Mouse (Mus musculus) embryonic facial prominence, embryonic 11.5 days (tissue): Measurements from ENCODE around the gene Nr2f1. TPM values are rescaled to one million over a fixed set of nuclear protein-coding genes. Genes with fewer than 3 reads are reported as not detected.

Experiments
- ATAC-seq: fragments of 200-750 bp; cut with Nextera tagmentation; replicated peaks from 2 replicates; pipeline ENCODE4 v1.8.0; 2017; ENCODE audit warnings: low read depth; ENCODE audit not compliant: insufficient number of reproducible peaks, low FRiP score, low TSS enrichment
- DNase-seq: peaks from one replicate; pipeline ENCODE4 v3.0.0-alpha.2; 2015; ENCODE audit warnings: low spot score
- H3K27ac ChIP-seq: fragments of 300-500 bp; sonication (generic); replicated peaks from 2 replicates; pipeline ENCODE4 v1.5.1; 2014; ENCODE audit warnings: mild to moderate bottlenecking, low read depth, low read length, control low read depth
- H3K27me3 ChIP-seq: fragments of 300-500 bp; sonication (generic); 2 replicates; pipeline ENCODE4 v1.6.1; 2014; ENCODE audit warnings: mild to moderate bottlenecking, low read length, moderate library complexity, mixed read lengths; ENCODE audit not compliant: control insufficient read depth, insufficient read depth
- H3K36me3 ChIP-seq: fragments of 300-500 bp; sonication (generic); replicated peaks from 2 replicates; pipeline ENCODE4 v1.6.1; 2014; ENCODE audit warnings: low read depth, mild to moderate bottlenecking, low read length, moderate library complexity, mixed read lengths; ENCODE audit not compliant: control insufficient read depth, insufficient read depth
- H3K4me1 ChIP-seq: fragments of 300-500 bp; sonication (generic); 2 replicates; pipeline ENCODE4 v1.6.1; 2014; ENCODE audit warnings: low read length, mixed read lengths; ENCODE audit not compliant: control insufficient read depth, insufficient read depth
- H3K4me2 ChIP-seq: fragments of 300-500 bp; sonication (generic); 2 replicates; pipeline ENCODE4 v1.6.1; 2014; ENCODE audit warnings: low read depth, mild to moderate bottlenecking, control low read depth, low read length, moderate library complexity
- H3K4me3 ChIP-seq: fragments of 300-500 bp; sonication (generic); 2 replicates; pipeline ENCODE4 v1.5.1; 2014; ENCODE audit warnings: low read depth, low read length, control low read depth
- H3K9ac ChIP-seq: fragments of 300-500 bp; sonication (generic); replicated peaks from 2 replicates; pipeline ENCODE4 v1.6.1; 2014; ENCODE audit warnings: mild to moderate bottlenecking, control low read depth, low read length
- H3K9me3 ChIP-seq: fragments of 300-500 bp; sonication (generic); replicated peaks from 2 replicates; pipeline ENCODE4 v1.6.1; 2016; ENCODE audit warnings: mild to moderate bottlenecking, low read length, inconsistent platforms, mixed read lengths; ENCODE audit not compliant: control insufficient read depth
- WGBS: fragments of 180-500 bp; shearing (Covaris S2); extraction: QIAGEN DNeasy Blood & Tissue Kit; methylation state at CpG from one replicate; pipeline ENCODE4 v1.1.7; 2014; 5-methylcytosine and 5-hydroxymethylcytosine counted together
- polyA plus RNA-seq: library from polyadenylated mRNA; unstranded; fragments of >200 nt; fragmentation: Nextera tagmentation; extraction: Ambion mirVana; gene quantifications from 2 replicates; pipeline ENCODE4 v1.2.1, GENCODE M21; 2014

Nr2f1 gene
- polyA plus RNA-seq, 1 experiment from 2014 or later: 57.3 TPM

DNA sequence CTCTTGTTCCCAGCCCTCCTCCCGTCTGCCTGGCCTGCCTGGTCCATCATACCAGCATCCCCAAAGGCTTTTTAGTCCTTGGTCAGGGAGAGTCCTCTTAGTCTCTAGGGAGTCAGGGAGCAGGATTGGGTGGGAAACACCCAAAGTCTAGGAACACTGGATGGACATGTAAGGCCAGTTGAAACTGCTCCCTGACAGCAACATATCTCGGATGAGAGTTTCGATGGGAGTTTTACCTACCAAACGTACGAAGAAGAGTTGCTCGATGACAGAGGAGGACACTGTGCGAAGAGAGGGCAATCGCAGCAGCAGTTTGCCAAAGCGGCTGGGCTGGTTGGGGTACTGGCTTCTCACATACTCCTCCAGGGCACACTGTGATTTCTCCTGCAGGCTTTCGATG, 10.0 kb downstream of the Nr2f1 start:
- DNase-seq (no peak), ATAC-seq (no peak)
- Histone ChIP-seq H3K27ac (peak overlapping the region; percentile 22; the same call in 1 of the 2 replicates), H3K27me3 (peaks cover 6% of the 10 kb centered on the region; the same call in 1 of the 2 replicates), H3K36me3 (no peaks in the 10 kb centered on the region), H3K9ac (peak overlapping the region; percentile 15), H3K4me1 (no peaks in the 10 kb centered on the region; the same call in none of the 2 replicates), H3K9me3 (no peaks in the 10 kb centered on the region), H3K4me3 (no peak overlapping the region), H3K4me2 (peak overlapping the region; percentile 38)
- 44% methylated on average over 10 of the region's 10 CpGs for WGBS

DNA sequence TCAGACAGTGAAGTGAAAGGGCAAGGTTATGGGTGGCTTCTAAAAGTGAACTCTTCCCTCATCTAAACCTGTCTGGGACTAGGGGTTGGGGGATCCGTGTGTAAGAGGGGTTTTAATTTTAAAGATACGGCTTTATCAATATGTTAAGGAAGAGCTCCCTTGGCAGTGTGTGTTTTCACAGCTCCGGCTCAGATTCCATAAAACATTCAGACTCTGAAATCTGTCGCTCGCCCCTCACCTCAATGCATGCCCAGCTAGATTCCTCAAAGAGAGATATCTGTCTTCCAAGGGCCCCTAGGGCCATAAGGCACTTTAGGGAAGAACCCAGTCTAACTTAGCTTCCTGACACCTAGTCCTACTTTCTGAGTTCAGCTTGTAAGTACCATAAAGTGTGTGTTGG, 11.7 kb downstream of the Nr2f1 start:
- H3K4me3 ChIP-seq: no peak overlapping the region
- H3K4me2 ChIP-seq: peak overlapping the region; percentile 4; the same call in 1 of the 2 replicates
- H3K4me1 ChIP-seq: no peaks in the 10 kb centered on the region; the same call in none of the 2 replicates
- 48% methylated on average over 5 of the region's 5 CpGs for WGBS
- DNase-seq (no peak), ATAC-seq (no peak)
- H3K36me3 ChIP-seq: no peaks in the 10 kb centered on the region
- no peaks in the 10 kb centered on the region for H3K9me3 ChIP-seq
- H3K9ac ChIP-seq: no peak overlapping the region
- H3K27me3 ChIP-seq: peaks cover 6% of the 10 kb centered on the region; the same call in 1 of the 2 replicates
- H3K27ac ChIP-seq: 0 out of 2 replicates have a peak overlapping the region, but pooled peaks have one; percentile 16

DNA sequence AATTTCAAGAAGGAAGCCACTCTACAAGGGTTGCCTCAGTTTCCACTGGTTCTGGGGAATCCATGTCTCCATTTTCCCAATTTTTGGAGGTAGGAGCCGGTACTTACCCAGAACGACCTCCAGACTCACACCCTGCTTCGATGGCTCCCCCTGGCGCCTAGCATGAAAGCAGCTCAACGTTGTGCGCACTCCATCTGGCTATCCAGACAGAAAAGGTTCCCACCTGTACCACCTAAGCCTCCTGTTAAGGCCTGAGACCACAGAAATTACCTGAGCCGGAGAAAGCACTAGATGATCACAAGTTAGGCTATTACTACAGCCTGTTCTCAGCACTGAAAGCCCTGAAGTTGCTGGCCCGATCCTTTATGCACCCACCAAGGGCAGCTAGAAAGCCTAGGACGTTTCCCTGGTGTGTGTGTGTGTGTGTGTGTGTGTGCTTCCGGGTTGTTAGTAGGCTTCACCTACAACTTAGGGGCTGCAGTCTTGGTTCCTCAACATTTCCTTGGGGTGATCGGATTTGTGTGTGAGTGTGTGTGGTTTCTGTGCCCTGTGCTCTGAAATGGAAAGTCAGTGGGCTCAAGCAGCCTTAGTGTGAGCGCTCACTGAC, 13.1 kb downstream of the Nr2f1 start:
- WGBS: 22% methylated on average over 12 of the region's 12 CpGs
- Histone ChIP-seq H3K4me2 (no peak overlapping the region), H3K4me1 (no peaks in the 10 kb centered on the region; the same call in none of the 2 replicates), H3K27ac (peak overlapping the region; percentile 8; the same call in 1 of the 2 replicates), H3K9ac (no peak overlapping the region), H3K4me3 (no peak overlapping the region), H3K27me3 (peaks cover 6% of the 10 kb centered on the region; the same call in 1 of the 2 replicates), H3K9me3 (no peaks in the 10 kb centered on the region), H3K36me3 (no peaks in the 10 kb centered on the region)
- DNase-seq (no peak), ATAC-seq (no peak)

DNA sequence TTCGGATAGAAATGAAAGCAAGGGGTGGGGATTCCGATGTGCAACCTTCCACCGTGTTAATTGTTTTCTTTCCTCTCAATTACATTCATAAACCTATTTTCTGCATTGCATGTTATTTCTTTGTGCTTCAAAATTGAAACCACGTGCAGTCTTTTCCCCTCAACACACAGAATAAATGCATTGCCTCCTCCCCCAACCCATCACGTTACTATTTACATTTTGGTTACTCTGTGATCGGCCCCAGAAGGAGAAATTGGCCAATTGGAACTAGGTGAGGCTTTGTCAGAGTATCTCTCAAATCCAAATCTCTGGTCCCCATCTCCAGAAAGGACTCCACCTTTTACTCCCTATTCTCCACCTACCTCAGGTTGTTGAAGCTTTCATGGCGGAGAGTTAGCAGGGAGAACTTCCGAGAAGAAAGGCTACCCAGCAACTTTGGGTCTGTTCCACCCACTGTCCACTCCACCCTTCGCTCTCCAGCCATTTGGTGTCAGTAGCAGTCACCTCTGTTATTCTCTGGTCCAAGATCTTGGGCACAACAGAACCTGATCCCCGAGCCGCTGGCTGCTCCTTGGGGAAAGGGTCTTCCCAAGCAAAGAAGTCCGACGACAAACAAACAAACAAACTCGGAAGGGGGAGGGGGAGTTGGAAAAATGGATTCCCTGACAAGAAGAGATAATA, 14.6 kb downstream of the Nr2f1 start:
- no peaks in the 10 kb centered on the region for H3K36me3 ChIP-seq
- H3K4me2 ChIP-seq: no peak overlapping the region
- no peak overlapping the region for H3K27ac ChIP-seq
- H3K4me3 ChIP-seq: no peak overlapping the region
- ATAC-seq (no peak), DNase-seq (no peak)
- no peak overlapping the region for H3K9ac ChIP-seq
- 6% methylated on average over 14 of the region's 14 CpGs for WGBS
- no peaks in the 10 kb centered on the region; the same call in none of the 2 replicates for H3K4me1 ChIP-seq
- H3K27me3 ChIP-seq: peaks cover 6% of the 10 kb centered on the region; the same call in 1 of the 2 replicates
- H3K9me3 ChIP-seq: no peaks in the 10 kb centered on the region

DNA sequence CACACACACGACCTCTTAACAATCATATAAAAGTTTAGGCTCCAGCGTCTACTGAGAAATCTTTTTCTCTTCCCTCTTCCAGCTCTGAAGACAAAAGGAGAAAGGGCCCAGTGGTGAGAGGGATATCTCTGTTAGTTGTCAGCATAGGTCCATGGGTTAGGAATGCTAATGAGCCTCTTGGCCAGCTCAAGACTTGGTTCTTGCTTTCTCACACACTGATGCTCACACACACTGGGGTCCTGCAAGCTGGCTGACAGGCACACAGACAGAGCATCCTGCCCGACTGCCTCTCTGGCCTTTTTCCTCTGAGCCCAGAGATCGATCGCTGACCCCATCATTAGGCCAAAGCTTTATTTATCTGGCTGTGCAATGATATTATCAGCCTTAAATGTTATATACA, 15.6 kb downstream of the Nr2f1 start:
- H3K9ac ChIP-seq: peak overlapping the region; percentile 23; the same call in 1 of the 2 replicates
- H3K36me3 ChIP-seq: no peaks in the 10 kb centered on the region
- peaks cover 6% of the 10 kb centered on the region; the same call in 1 of the 2 replicates for H3K27me3 ChIP-seq
- 15% methylated on average over 5 of the region's 5 CpGs for WGBS
- no peak overlapping the region for H3K4me3 ChIP-seq
- H3K27ac ChIP-seq: no peak overlapping the region
- no peaks in the 10 kb centered on the region for H3K9me3 ChIP-seq
- ATAC-seq (no peak), DNase-seq (no peak)
- H3K4me2 ChIP-seq: no peak overlapping the region
- H3K4me1 ChIP-seq: no peaks in the 10 kb centered on the region; the same call in none of the 2 replicates

DNA sequence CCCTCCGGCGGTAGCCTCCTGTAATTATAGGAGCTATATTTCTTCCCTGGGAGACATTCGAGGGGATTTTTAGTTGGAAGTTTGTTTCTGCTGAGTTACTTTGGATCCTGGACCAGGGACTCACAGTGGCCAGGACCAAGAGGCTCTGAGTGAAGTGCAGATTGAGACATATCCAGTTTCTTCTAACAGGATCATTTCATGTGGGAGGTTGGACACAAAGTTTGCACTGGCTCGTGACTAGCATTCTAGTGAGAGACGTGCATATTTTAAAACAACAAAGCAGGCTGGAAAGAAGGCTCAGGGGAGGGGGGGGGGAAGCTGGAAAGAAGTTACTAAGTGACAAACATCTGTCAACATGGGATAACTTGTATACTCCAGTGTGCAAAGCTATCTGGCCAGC, 16.6 kb downstream of the Nr2f1 start:
- Histone ChIP-seq H3K4me1 (no peaks in the 10 kb centered on the region; the same call in none of the 2 replicates), H3K27ac (0 out of 2 replicates have a peak overlapping the region, but pooled peaks have one; percentile 35), H3K4me2 (no peak overlapping the region; the same call in 1 of the 2 replicates), H3K27me3 (peaks cover 9% of the 10 kb centered on the region; the same call in 1 of the 2 replicates), H3K9ac (no peak overlapping the region), H3K9me3 (no peaks in the 10 kb centered on the region), H3K4me3 (no peak overlapping the region), H3K36me3 (no peaks in the 10 kb centered on the region)
- WGBS: 6% methylated on average over 5 of the region's 5 CpGs
- no peak for DNase-seq
- no peak for ATAC-seq

DNA sequence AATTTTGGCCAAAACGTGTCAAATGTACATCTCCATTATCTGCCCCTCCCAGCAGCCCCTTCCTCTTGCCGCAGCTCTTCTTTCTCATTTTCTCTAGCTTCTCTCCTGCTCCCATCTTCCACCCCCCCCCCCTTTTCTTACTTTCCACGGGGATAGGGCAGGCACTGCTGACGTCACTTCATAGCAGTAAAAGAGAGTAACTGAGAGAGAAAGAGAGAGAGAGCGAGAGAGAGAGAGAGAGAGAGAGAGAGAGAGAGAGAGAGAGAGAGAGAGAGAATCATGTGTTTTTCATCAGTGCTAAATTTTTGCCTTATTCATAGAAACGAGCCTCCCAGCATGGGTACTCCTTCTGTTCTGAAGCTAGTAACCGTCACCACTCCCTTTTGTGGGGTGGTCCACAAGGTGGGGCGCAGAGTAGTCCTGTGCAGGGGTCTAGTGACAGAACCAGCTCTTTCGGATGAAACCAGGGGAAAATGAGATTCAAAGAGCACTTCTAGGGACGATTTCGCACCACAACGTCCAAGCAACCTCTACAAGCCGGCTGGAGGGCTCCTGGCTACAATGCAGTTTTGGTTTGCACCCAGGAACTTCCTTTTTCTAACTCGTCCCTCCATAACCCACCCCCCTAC, 17.5 kb downstream of the Nr2f1 start:
- 0 out of 2 replicates have a peak overlapping the region, but pooled peaks have one; percentile 39 for H3K9ac ChIP-seq
- no peak overlapping the region for H3K27ac ChIP-seq
- H3K27me3 ChIP-seq: peaks cover 6% of the 10 kb centered on the region; the same call in 1 of the 2 replicates
- peak overlapping the region; percentile 77 for H3K4me2 ChIP-seq
- no peaks in the 10 kb centered on the region for H3K9me3 ChIP-seq
- H3K4me3 ChIP-seq: peak overlapping the region; percentile 32
- 1% methylated on average over 14 of the region's 14 CpGs for WGBS
- no peaks in the 10 kb centered on the region; the same call in none of the 2 replicates for H3K4me1 ChIP-seq
- no peak for DNase-seq
- H3K36me3 ChIP-seq: no peaks in the 10 kb centered on the region
- ATAC-seq: no peak
